Mouse (Mus musculus) lung, embryonic 15.5 days (tissue): ENCODE measurements at regions not wholly inside any gene's neighbourhood (a gene's known extent, or its start where the extent isn't known, plus 50 kb on each side); places are given as distances from the start of the nearest gene placed in this dataset.
A peak's percentile ranks its signal among the peaks of the same experiment; 100 is the strongest.

Source experiments
- ATAC-seq: fragments of 200-750 bp; cut with Nextera tagmentation; 2 replicates; pipeline ENCODE4 v1.8.0; 2017; ENCODE audit warnings: moderate number of reproducible peaks, borderline replicate concordance; ENCODE audit not compliant: low FRiP score, low TSS enrichment; ENCODE audit errors: extremely low read depth
- H3K27ac ChIP-seq: fragments of 300-500 bp; sonication (generic); 2 replicates; pipeline ENCODE4 v1.5.1; 2015; ENCODE audit warnings: moderate library complexity, mild to moderate bottlenecking, inconsistent platforms
- H3K27me3 ChIP-seq: fragments of 300-500 bp; sonication (generic); 2 replicates; pipeline ENCODE4 v1.6.1; 2015; ENCODE audit warnings: inconsistent platforms
- H3K36me3 ChIP-seq: fragments of 300-500 bp; sonication (generic); 2 replicates; pipeline ENCODE4 v1.6.1; 2015; ENCODE audit warnings: inconsistent platforms
- H3K4me1 ChIP-seq: fragments of 300-500 bp; sonication (generic); 2 replicates; pipeline ENCODE4 v1.6.1; 2015; ENCODE audit warnings: inconsistent platforms
- H3K4me2 ChIP-seq: fragments of 300-500 bp; sonication (generic); 2 replicates; pipeline ENCODE4 v1.6.1; 2015; ENCODE audit warnings: inconsistent platforms, mild to moderate bottlenecking, moderate library complexity
- H3K4me3 ChIP-seq: fragments of 300-500 bp; sonication (generic); 2 replicates; pipeline ENCODE4 v1.5.1; 2015; ENCODE audit warnings: mild to moderate bottlenecking, inconsistent platforms
- H3K9ac ChIP-seq: fragments of 300-500 bp; sonication (generic); 2 replicates; pipeline ENCODE4 v1.6.1; 2015; ENCODE audit warnings: inconsistent platforms
- H3K9me3 ChIP-seq: fragments of 300-500 bp; sonication (generic); 2 replicates; pipeline ENCODE4 v1.6.1; 2016; ENCODE audit warnings: inconsistent platforms
- WGBS: fragments of 180-500 bp; shearing (Covaris S2); methylation state at CpG from one replicate; pipeline ENCODE4 v1.1.7; 2015; 5-methylcytosine and 5-hydroxymethylcytosine counted together

DNA sequence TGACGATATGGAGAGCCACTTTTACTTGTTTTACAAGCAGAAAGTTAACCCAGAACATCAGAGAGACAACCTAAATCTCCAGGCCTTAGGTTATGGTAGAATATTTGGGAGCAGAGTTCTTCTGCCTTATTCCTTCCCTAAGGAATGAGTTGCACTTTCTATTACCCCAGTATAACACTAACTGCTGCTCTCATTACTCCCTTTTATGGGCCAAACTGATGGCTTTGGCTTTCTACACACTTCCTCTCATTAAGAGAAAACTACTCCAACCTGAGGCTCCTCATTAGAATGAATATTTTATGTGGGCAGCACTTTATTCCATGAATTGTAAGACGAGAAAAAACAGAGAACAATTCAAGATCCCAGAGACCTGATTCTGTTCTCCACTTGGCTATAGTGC lies 289.0 kb upstream of the Tnc start:
- no peaks in the 10 kb centered on the region for H3K9me3 ChIP-seq
- no peaks in the 10 kb centered on the region for H3K27me3 ChIP-seq
- no peak overlapping the region for H3K4me3 ChIP-seq
- H3K9ac ChIP-seq: no peak overlapping the region
- no peak overlapping the region for H3K27ac ChIP-seq
- H3K4me1 ChIP-seq: no peaks in the 10 kb centered on the region
- no peaks in the 10 kb centered on the region for H3K36me3 ChIP-seq
- ATAC-seq: no peak
- 65% methylated on average over 2 of the region's 2 CpGs for WGBS
- H3K4me2 ChIP-seq: no peak overlapping the region

DNA sequence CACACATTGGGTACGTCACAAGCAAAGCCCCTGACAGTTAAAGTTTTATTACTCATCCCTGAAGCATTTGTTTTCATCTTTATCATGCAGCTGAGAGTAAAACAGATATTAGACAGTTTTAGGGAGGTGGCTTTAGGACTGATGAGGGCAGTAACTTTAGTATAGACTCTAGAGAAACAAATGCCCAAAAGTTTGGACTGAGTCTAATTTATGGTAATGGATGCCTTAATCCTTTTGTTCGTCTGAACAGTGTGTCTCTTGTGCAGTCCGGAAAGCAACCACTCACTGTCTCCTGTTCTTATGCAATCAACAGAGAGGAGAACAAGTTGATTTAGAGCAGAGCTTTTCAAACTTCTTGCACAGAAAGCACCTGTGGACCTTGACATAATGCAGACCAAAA lies 283.4 kb upstream of the Tnc start:
- Histone ChIP-seq H3K4me3 (no peak overlapping the region), H3K36me3 (no peaks in the 10 kb centered on the region), H3K27ac (no peak overlapping the region), H3K9me3 (no peaks in the 10 kb centered on the region), H3K4me2 (no peak overlapping the region), H3K27me3 (no peaks in the 10 kb centered on the region), H3K9ac (no peak overlapping the region), H3K4me1 (no peaks in the 10 kb centered on the region)
- 43% methylated on average over 3 of the region's 3 CpGs for WGBS
- no peak for ATAC-seq

GRCm38 (mm10) chr4:64324391-64324790 lies 277.6 kb upstream of the Tnc start:
- Histone ChIP-seq H3K4me2 (no peak overlapping the region), H3K9me3 (no peaks in the 10 kb centered on the region), H3K27ac (no peak overlapping the region), H3K36me3 (no peaks in the 10 kb centered on the region), H3K4me1 (no peaks in the 10 kb centered on the region), H3K9ac (no peak overlapping the region), H3K27me3 (no peaks in the 10 kb centered on the region), H3K4me3 (no peak overlapping the region)
- ATAC-seq: no peak
- 39% methylated on average over 3 of the region's 3 CpGs for WGBS

- Histone ChIP-seq H3K4me3 (no peak overlapping the region), H3K36me3 (no peaks in the 10 kb centered on the region), H3K9me3 (no peaks in the 10 kb centered on the region), H3K4me1 (no peaks in the 10 kb centered on the region), H3K27me3 (no peaks in the 10 kb centered on the region), H3K27ac (no peak overlapping the region), H3K9ac (no peak overlapping the region), H3K4me2 (no peak overlapping the region)
- ATAC-seq: no peak
- WGBS: 68% methylated on average over 3 of the region's 3 CpGs
These were observed 269.9 kb upstream of the Tnc start for GRCm38 (mm10) chr4:64316553-64317347.

GRCm38 (mm10) chr4:64296941-64297340 lies 250.1 kb upstream of the Tnc start:
- H3K27me3 ChIP-seq: no peaks in the 10 kb centered on the region
- WGBS: 82% methylated on average over 2 of the region's 2 CpGs
- no peak for ATAC-seq

GRCm38 (mm10) chr4:64282471-64282870 lies 235.7 kb upstream of the Tnc start:
- H3K4me1 ChIP-seq: no peaks in the 10 kb centered on the region
- no peaks in the 10 kb centered on the region for H3K9me3 ChIP-seq
- 50% methylated on average over 1 of the region's 1 CpGs for WGBS
- no peak overlapping the region for H3K4me3 ChIP-seq
- H3K27me3 ChIP-seq: no peaks in the 10 kb centered on the region
- ATAC-seq: no peak
- no peak overlapping the region for H3K4me2 ChIP-seq
- no peak overlapping the region for H3K9ac ChIP-seq
- no peak overlapping the region for H3K27ac ChIP-seq
- no peaks in the 10 kb centered on the region for H3K36me3 ChIP-seq

More at GRCm38 (mm10) chr4:64296941-64297340, 250.1 kb upstream of the Tnc start:
- Histone ChIP-seq H3K36me3 (no peaks in the 10 kb centered on the region), H3K27ac (no peak overlapping the region), H3K4me3 (no peak overlapping the region), H3K4me2 (no peak overlapping the region), H3K9me3 (no peaks in the 10 kb centered on the region), H3K9ac (no peak overlapping the region), H3K4me1 (no peaks in the 10 kb centered on the region)

GRCm38 (mm10) chr4:64276980-64277379 lies 230.2 kb upstream of the Tnc start:
- Histone ChIP-seq H3K4me2 (no peak overlapping the region), H3K4me3 (no peak overlapping the region), H3K27me3 (no peaks in the 10 kb centered on the region), H3K9ac (no peak overlapping the region), H3K9me3 (no peaks in the 10 kb centered on the region), H3K36me3 (no peaks in the 10 kb centered on the region), H3K27ac (no peak overlapping the region), H3K4me1 (no peaks in the 10 kb centered on the region)
- ATAC-seq: no peak
- WGBS: 49% methylated on average over 2 of the region's 2 CpGs

GRCm38 (mm10) chr4:64274291-64274960 lies 227.6 kb upstream of the Tnc start:
- WGBS: 70% methylated on average over 3 of the region's 3 CpGs
- H3K27ac ChIP-seq: no peak overlapping the region

GRCm38 (mm10) chr4:64269846-64270245 lies 223.0 kb upstream of the Tnc start:
- Histone ChIP-seq H3K9ac (no peak overlapping the region), H3K4me3 (no peak overlapping the region), H3K9me3 (no peaks in the 10 kb centered on the region), H3K27ac (0 out of 2 replicates have a peak overlapping the region, but pooled peaks have one; percentile 6), H3K27me3 (no peaks in the 10 kb centered on the region), H3K4me2 (no peak overlapping the region), H3K36me3 (no peaks in the 10 kb centered on the region), H3K4me1 (no peaks in the 10 kb centered on the region)
- 38% methylated on average over 5 of the region's 5 CpGs for WGBS
- no peak for ATAC-seq

More at GRCm38 (mm10) chr4:64274291-64274960, 227.6 kb upstream of the Tnc start:
- H3K4me2 ChIP-seq: no peak overlapping the region
- no peak overlapping the region for H3K9ac ChIP-seq
- no peaks in the 10 kb centered on the region for H3K9me3 ChIP-seq
- no peaks in the 10 kb centered on the region for H3K36me3 ChIP-seq
- H3K4me3 ChIP-seq: no peak overlapping the region
- H3K4me1 ChIP-seq: no peaks in the 10 kb centered on the region
- peak; percentile 35; the same call in 1 of the 2 replicates for ATAC-seq
- no peaks in the 10 kb centered on the region for H3K27me3 ChIP-seq

- no peaks in the 10 kb centered on the region for H3K27me3 ChIP-seq
- H3K4me2 ChIP-seq: no peak overlapping the region
- ATAC-seq: no peak
- no peak overlapping the region for H3K4me3 ChIP-seq
- no peak overlapping the region for H3K27ac ChIP-seq
- no peak overlapping the region for H3K9ac ChIP-seq
- 80% methylated on average over 2 of the region's 2 CpGs for WGBS
- H3K4me1 ChIP-seq: no peaks in the 10 kb centered on the region
- no peaks in the 10 kb centered on the region for H3K36me3 ChIP-seq
- no peaks in the 10 kb centered on the region for H3K9me3 ChIP-seq
These were observed 222.3 kb upstream of the Tnc start for GRCm38 (mm10) chr4:64269117-64269516.

DNA sequence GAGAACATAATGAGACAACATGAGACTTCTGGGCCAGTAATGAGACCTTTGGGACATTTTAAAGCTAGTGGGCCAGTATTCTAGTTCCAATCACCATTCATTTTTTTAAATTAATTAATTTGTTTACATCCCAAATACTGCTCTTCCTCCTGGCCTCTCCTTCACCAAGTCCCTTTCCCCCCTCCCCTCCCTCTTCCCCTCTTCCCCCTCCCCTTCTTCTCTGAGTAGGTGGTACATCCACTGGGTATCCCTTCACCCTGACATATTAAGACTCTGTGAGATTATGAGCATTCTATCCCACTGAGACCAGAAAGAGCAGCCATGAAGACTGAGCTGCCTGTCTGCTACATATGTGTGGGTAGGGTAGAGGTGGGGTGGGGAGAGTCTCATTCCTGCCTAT lies 213.7 kb upstream of the Tnc start:
- Histone ChIP-seq H3K4me2 (no peak overlapping the region), H3K27ac (no peak overlapping the region), H3K9me3 (no peaks in the 10 kb centered on the region), H3K9ac (no peak overlapping the region), H3K4me1 (no peaks in the 10 kb centered on the region), H3K27me3 (no peaks in the 10 kb centered on the region), H3K36me3 (no peaks in the 10 kb centered on the region), H3K4me3 (no peak overlapping the region)
- ATAC-seq: no peak

- no peak overlapping the region for H3K9ac ChIP-seq
- no peak overlapping the region for H3K27ac ChIP-seq
- no peak for ATAC-seq
- H3K4me1 ChIP-seq: no peaks in the 10 kb centered on the region
- no peak overlapping the region for H3K4me3 ChIP-seq
- H3K36me3 ChIP-seq: no peaks in the 10 kb centered on the region
- H3K4me2 ChIP-seq: no peak overlapping the region
- no peaks in the 10 kb centered on the region for H3K27me3 ChIP-seq
- H3K9me3 ChIP-seq: no peaks in the 10 kb centered on the region
These were observed 213.3 kb upstream of the Tnc start for GRCm38 (mm10) chr4:64260188-64260444.
